Mouse (Mus musculus) layer of hippocampus, adult 18-20 months (tissue): ENCODE measurements around the gene Cdc42bpa. TPM values are rescaled to one million over a fixed set of nuclear protein-coding genes. Genes with fewer than 3 reads are reported as not detected.
A peak's percentile ranks its signal among the peaks of the same experiment; 100 is the strongest.

Source experiments
- DNase-seq, 2 experiments: peaks; one replicate each; pipeline ENCODE4 v3.0.0; 2022; ENCODE audit warnings: low spot score in 2 of 2
- total RNA-seq, 2 experiments: library from RNA; stranded (reverse); gene quantifications; 2 replicates each; pipeline ENCODE4 v1.2.3; 2021

Gene Cdc42bpa
- total RNA-seq, 2 experiments from 2014 or later: 226 to 244 TPM

DNA sequence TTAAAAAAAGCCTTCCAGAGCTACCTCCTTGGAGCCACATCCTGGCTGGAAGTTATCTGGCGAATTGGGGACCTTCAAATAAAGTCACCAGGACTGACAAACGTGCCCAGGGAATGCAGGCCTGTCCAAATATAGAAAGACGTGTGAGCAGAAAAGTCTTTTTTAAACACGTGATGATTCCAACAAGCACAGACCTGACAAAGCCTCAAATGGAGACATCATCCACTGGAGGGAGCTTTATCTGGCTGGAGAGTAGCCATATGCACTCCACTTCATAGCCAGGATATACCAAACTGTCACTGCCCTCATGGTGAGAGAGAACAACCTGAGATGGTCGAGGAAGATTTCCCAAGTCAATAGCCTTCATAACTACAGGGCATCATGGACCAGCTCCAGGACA is 225.6 kb downstream of the Cdc42bpa start:
- DNase-seq: no peak

GRCm38 (mm10) chr1:180186371-180186770 is 226.1 kb downstream of the Cdc42bpa start:
- no peak for DNase-seq

- no peak for DNase-seq
Measured at GRCm38 (mm10) chr1:180188951-180189350, 228.7 kb downstream of the Cdc42bpa start.

- DNase-seq: no peak
Measured at GRCm38 (mm10) chr1:180191112-180191511, 230.8 kb downstream of the Cdc42bpa start.

DNA sequence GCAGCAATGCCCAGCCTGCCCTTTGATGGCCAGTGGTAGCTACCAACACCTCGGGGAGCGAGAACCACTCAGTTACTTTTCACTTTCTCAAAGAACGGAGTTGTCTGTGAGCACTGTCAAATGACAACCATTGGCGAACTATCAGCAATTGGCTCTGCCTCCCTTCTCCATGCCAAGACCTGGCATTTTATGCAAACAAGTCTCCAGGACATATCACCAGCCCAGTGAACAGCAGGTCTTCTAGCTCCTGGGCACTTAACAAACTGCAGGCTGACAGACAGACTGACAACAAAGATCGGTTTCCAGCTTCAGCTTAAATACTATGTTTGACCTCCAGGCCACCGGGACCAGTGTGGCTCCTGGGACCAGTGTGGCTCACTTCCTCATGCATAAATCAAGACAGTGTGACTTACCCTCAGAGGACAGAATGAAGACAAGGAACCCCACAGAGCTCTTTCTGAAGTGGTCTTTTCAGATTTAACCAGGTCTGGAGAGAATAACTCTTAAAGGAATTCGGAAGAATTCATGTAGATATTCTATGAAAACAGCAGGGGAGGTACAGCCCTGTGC is 231.5 kb downstream of the Cdc42bpa start:
- no peak for DNase-seq

DNA sequence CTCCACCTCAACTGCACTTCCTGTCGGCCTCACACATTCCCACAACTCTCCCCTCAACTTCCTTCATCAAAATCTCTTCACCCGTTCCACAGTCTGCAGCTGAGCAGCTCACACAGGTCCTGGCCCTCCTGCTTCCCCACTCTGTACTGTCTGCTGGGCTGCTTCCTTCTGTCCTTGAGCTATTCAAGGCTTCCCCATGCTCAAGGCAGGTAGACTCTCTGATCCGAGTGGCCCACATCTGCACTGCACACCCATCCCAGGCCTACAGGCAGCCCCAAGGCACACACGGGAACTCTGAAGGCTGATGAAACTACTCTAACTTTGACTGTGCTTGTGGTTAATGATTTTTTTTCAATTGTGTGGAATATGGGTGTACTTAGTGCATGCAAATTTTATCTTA is 232.6 kb downstream of the Cdc42bpa start:
- no peak for DNase-seq

- no peak for DNase-seq
Measured at GRCm38 (mm10) chr1:180193391-180193935, 233.2 kb downstream of the Cdc42bpa start.

- DNase-seq: no peak
Measured at GRCm38 (mm10) chr1:180194048-180194447, 233.8 kb downstream of the Cdc42bpa start.

- peak in 1 of 2 experiments; percentile 32 for DNase-seq
Measured at GRCm38 (mm10) chr1:180194781-180195471, 234.7 kb downstream of the Cdc42bpa start.

DNA sequence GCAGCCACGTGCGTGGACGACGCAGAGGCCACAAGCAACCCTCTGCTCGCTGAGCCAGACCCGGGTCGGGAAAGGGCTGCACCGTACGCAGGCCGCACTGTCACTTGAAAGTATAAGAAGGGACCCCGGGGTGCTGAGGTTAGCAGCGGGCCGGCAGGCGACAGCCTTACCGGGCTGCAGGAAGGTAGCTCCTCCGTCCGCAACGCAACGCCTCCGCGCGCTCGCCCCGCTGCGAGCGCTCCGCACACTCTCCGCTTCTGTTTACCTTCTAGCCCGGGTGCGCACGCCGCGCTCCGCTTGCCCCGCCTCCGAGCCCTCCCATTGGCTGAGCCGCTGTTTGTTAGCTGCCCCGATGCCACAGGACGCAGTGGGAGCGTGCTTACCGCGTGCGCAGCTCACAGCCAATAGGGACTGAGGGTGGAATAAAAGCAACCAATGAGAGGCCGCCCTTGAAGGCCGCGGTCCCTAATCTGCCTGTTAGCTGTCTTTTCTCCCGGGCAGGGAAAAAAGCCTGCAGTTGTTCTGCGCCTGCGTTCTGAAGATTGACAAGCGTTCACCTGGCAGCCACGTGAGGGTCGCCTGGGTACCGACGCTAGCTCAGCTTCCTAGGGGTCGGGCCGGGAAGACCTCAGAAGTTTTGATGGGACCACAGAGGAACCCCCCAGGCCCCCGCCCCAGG is 235.6 kb downstream of the Cdc42bpa start:
- DNase-seq: peak; percentile 98 to 99

- no peak for DNase-seq
Measured at GRCm38 (mm10) chr1:180196508-180196907, 236.2 kb downstream of the Cdc42bpa start.

GRCm38 (mm10) chr1:180197956-180198355 is 237.7 kb downstream of the Cdc42bpa start:
- no peak for DNase-seq

DNA sequence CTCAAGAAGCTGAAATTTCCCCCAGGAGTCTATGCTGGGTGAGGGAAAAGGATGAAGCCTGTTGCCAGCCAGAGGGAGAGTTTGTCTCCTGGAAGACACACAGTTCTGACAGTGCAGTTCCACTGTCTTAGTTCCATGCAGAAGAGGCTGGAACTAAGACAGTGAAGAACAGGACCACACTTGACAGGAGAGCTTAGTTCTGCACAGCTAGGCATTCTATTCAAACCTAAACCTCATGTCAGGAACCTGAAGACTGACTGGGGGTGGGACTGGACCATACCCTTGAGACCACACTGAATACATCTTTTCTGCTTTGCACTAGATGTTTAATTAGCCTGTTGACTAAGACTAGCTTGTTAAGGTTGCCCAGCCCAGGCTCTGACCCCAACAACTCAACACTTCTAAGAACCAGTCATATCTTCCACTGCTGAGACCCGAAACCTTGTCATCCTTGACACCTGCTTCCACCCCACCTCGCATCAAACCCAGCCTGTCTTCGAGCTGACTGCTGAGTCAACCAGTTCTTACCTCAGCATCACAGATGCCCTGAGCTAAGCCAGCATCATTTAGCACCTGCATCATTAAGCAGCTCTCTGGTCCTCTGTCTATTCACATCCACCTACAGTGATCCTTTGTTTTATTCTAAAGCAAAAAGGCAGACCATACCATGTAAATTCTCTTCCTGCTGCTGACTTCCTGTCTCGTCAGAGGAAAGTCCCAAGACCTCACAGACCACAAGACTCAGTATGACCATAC is 238.9 kb downstream of the Cdc42bpa start, which contains the start of gene Coq8a:
Gene Coq8a (minus strand): TSS at position 644 of the 756 bp plus-strand sequence.
- DNase-seq: no peak

GRCm38 (mm10) chr1:180199715-180200050 is 239.4 kb downstream of the Cdc42bpa start:
- no peak for DNase-seq

GRCm38 (mm10) chr1:180200722-180201121 is 240.4 kb downstream of the Cdc42bpa start:
- no peak for DNase-seq

- DNase-seq: no peak
Measured at GRCm38 (mm10) chr1:180208370-180208769, 248.1 kb downstream of the Cdc42bpa start.

- DNase-seq: no peak
Measured at GRCm38 (mm10) chr1:180210031-180210432, 249.8 kb downstream of the Cdc42bpa start.

DNA sequence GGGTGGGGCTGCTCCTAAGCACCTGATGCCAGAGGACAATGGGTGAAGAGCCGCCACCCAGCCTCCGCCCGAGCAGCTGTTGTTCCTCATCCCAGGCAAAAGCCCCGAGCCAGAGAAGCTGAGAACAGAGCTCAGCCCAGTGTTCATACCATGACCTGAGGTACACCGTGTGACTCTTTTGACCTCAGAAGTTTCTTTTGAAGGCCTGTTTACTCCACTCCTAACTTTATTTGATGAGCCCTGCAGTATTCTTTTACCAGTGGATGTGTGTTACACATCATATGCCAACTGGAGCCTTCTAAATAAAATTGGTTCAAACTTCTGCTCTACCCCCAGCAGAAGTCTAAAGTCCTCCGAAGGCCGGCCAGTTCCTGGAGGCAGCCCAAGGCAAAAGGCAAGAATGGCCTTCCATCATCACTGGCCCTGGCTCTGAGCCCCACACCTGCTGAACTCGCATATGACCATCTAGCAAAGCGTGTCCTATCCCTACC is 250.6 kb downstream of the Cdc42bpa start:
- no peak for DNase-seq

GRCm38 (mm10) chr1:180212911-180213310 is 252.6 kb downstream of the Cdc42bpa start:
- no peak for DNase-seq

GRCm38 (mm10) chr1:180215044-180215443 is 254.8 kb downstream of the Cdc42bpa start:
- DNase-seq: peak; percentile 57 to 70
